Mouse (Mus musculus): ENCODE measurements around the gene Carns1. TPM values are rescaled to one million over a fixed set of nuclear protein-coding genes. Genes with fewer than 3 reads are reported as not detected.

The Carns1 gene
- total and polyA plus RNA-seq, 3 experiments, result 0.63 to 0.81 TPM; not detected in 1

GRCm38 (mm10) chr19:4218784-4219183, 43.5 kb upstream of the Carns1 start:
- Histone ChIP-seq H3K4me1 (ENCODE audit: control insufficient read depth in 1 of 2, insufficient read depth in 2 of 2, low read length in 2 of 2) (peaks cover 16 to 38% of the 10 kb centered on the region in 2 experiments), H3K36me3 (ENCODE audit: control insufficient read depth in 1 of 2, insufficient read depth in 2 of 2, low read length in 2 of 2) (peaks cover 0 to 35% of the 10 kb centered on the region in 2 experiments; a peak in 2 of 4 replicates), H3K9me3 (replicated peaks; ENCODE audit: insufficient read depth, low read length) (no peaks in the 10 kb centered on the region), H3K27me3 (ENCODE audit: control insufficient read depth in 1 of 2, insufficient read depth in 2 of 2, low read length in 2 of 2) (peaks cover 8 to 11% of the 10 kb centered on the region in 2 experiments), H3K27ac (ENCODE audit: control insufficient read depth, low read depth, low read length) (no peak overlapping the region), H3K79me2 (ENCODE audit: control insufficient read depth, insufficient read depth, low read length, poor library complexity) (peaks cover 2% of the 10 kb centered on the region; the same call in 1 of the 2 replicates), H3K4me3 (ENCODE audit: control insufficient read depth in 1 of 2, insufficient read depth in 1 of 2, low read depth in 2 of 2, low read length in 2 of 2) (no peak overlapping the region), H3K9ac (ENCODE audit: control insufficient read depth, low read depth, low read length, poor library complexity, severe bottlenecking) (no peak overlapping the region)
- TF ChIP-seq CHD1 (IDR thresholded peaks at IDR 0.05; ENCODE audit: low read depth, low read length) (no peak), MYB (IDR thresholded peaks at IDR 0.05; ENCODE audit: low read depth, low read length) (no peak), CHD2 (IDR thresholded peaks at IDR 0.05; ENCODE audit: low read length) (no peak)
- DNase-seq (ENCODE audit: low read depth, low spot score), result no peak

- TF ChIP-seq GATA1 (IDR thresholded peaks at IDR 0.05; ENCODE audit: low read depth, low read length), result no peak
- H3K4me3 ChIP-seq (ENCODE audit: control insufficient read depth in 1 of 2, insufficient read depth in 1 of 2, low read depth in 2 of 2, low read length in 2 of 2), result no peak overlapping the region
- peaks cover 0 to 37% of the 10 kb centered on the region in 2 experiments; a peak in 2 of 4 replicates for H3K36me3 ChIP-seq (ENCODE audit: control insufficient read depth in 1 of 2, insufficient read depth in 2 of 2, low read length in 2 of 2)
- H3K27me3 ChIP-seq (ENCODE audit: control insufficient read depth in 1 of 2, insufficient read depth in 2 of 2, low read length in 2 of 2), result peaks cover 10 to 16% of the 10 kb centered on the region in 2 experiments
- no peak overlapping the region for H3K9ac ChIP-seq (ENCODE audit: control insufficient read depth, low read depth, low read length, poor library complexity, severe bottlenecking)
- peaks cover 16 to 43% of the 10 kb centered on the region in 2 experiments for H3K4me1 ChIP-seq (ENCODE audit: control insufficient read depth in 1 of 2, insufficient read depth in 2 of 2, low read length in 2 of 2)
- H3K79me2 ChIP-seq (ENCODE audit: control insufficient read depth, insufficient read depth, low read length, poor library complexity), result peaks cover 2% of the 10 kb centered on the region; the same call in 1 of the 2 replicates
- DNase-seq (ENCODE audit: low read depth, low spot score), result no peak
- no peak overlapping the region for H3K27ac ChIP-seq (ENCODE audit: control insufficient read depth, low read depth, low read length)
- H3K9me3 ChIP-seq (replicated peaks; ENCODE audit: insufficient read depth, low read length), result no peaks in the 10 kb centered on the region
These were observed 43.0 kb upstream of the Carns1 start for GRCm38 (mm10) chr19:4218293-4218692.

GRCm38 (mm10) chr19:4217855-4218254, 42.6 kb upstream of the Carns1 start:
- TF ChIP-seq NELFE (IDR thresholded peaks at IDR 0.05; ENCODE audit: low read depth, low read length), result no peak
- TF ChIP-seq CHD1 (IDR thresholded peaks at IDR 0.05; ENCODE audit: low read depth, low read length), result no peak
- no peak for TF ChIP-seq CTCF (IDR thresholded peaks at IDR 0.05 in 2 of 3, conservative IDR thresholded peaks at IDR 0.05 in 1 of 3; ENCODE audit: control insufficient read depth in 1 of 3, insufficient read depth in 1 of 3, low read depth in 2 of 3, low read length in 3 of 3, poor library complexity in 1 of 3, severe bottlenecking in 1 of 3)
- no peak for TF ChIP-seq POLR2AphosphoS2 (IDR thresholded peaks at IDR 0.05; ENCODE audit: low read length)
- TF ChIP-seq MAZ (IDR thresholded peaks at IDR 0.05; ENCODE audit: low read depth, low read length), result no peak
- Histone ChIP-seq H3K9me3 (replicated peaks; ENCODE audit: insufficient read depth, low read length) (no peaks in the 10 kb centered on the region), H3K27me3 (ENCODE audit: control insufficient read depth in 1 of 2, insufficient read depth in 2 of 2, low read length in 2 of 2) (peaks cover 10 to 16% of the 10 kb centered on the region in 2 experiments), H3K4me3 (ENCODE audit: control insufficient read depth in 1 of 2, insufficient read depth in 1 of 2, low read depth in 2 of 2, low read length in 2 of 2) (no peak overlapping the region), H3K9ac (ENCODE audit: control insufficient read depth, low read depth, low read length, poor library complexity, severe bottlenecking) (no peak overlapping the region), H3K4me1 (ENCODE audit: control insufficient read depth in 1 of 2, insufficient read depth in 2 of 2, low read length in 2 of 2) (peaks cover 16 to 44% of the 10 kb centered on the region in 2 experiments), H3K79me2 (ENCODE audit: control insufficient read depth, insufficient read depth, low read length, poor library complexity) (peaks cover 2% of the 10 kb centered on the region; the same call in 1 of the 2 replicates), H3K36me3 (ENCODE audit: control insufficient read depth in 1 of 2, insufficient read depth in 2 of 2, low read length in 2 of 2) (peaks cover 0 to 39% of the 10 kb centered on the region in 2 experiments; a peak in 2 of 4 replicates), H3K27ac (ENCODE audit: control insufficient read depth, low read depth, low read length) (no peak overlapping the region)
- no peak for DNase-seq (ENCODE audit: low read depth, low spot score)

DNA sequence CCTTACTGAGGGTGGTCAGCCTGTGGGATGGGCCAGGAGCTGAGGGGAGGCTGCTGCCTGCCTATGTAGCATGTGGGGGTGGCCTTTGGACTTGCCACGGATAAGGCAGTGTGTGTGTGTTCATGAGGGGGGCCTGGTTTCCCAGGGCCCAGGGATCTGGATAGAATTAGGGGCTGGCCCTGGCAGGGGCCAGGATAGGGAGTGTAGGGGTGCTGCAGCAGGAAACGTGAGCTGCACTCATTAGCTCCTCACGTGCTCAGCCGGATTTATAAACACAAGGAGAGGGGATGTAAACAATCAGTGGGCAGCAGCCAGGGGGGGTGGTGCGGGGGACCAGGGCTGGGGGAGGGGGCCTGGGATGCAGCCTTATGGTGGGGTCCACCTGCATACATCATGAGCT, 41.9 kb upstream of the Carns1 start:
- H3K4me1 ChIP-seq (ENCODE audit: control insufficient read depth in 1 of 2, insufficient read depth in 2 of 2, low read length in 2 of 2), result peaks cover 11 to 37% of the 10 kb centered on the region in 2 experiments
- H3K4me3 ChIP-seq (ENCODE audit: control insufficient read depth in 1 of 2, insufficient read depth in 1 of 2, low read depth in 2 of 2, low read length in 2 of 2), result no peak overlapping the region
- H3K79me2 ChIP-seq (ENCODE audit: control insufficient read depth, insufficient read depth, low read length, poor library complexity), result peaks cover 2% of the 10 kb centered on the region; the same call in 1 of the 2 replicates
- peaks cover 10 to 16% of the 10 kb centered on the region in 2 experiments for H3K27me3 ChIP-seq (ENCODE audit: control insufficient read depth in 1 of 2, insufficient read depth in 2 of 2, low read length in 2 of 2)
- no peak overlapping the region for H3K27ac ChIP-seq (ENCODE audit: control insufficient read depth, low read depth, low read length)
- H3K9me3 ChIP-seq (replicated peaks; ENCODE audit: insufficient read depth, low read length), result no peaks in the 10 kb centered on the region
- no peak for DNase-seq (ENCODE audit: low read depth, low spot score)
- H3K9ac ChIP-seq (ENCODE audit: control insufficient read depth, low read depth, low read length, poor library complexity, severe bottlenecking), result no peak overlapping the region
- peaks cover 0 to 33% of the 10 kb centered on the region in 2 experiments; a peak in 2 of 4 replicates for H3K36me3 ChIP-seq (ENCODE audit: control insufficient read depth in 1 of 2, insufficient read depth in 2 of 2, low read length in 2 of 2)
- no peak for TF ChIP-seq MEF2A (IDR thresholded peaks at IDR 0.05; ENCODE audit: extremely low read depth, insufficient replicate concordance, low read depth, low read length, poor library complexity, severe bottlenecking)
- no peak for TF ChIP-seq BHLHE40 (IDR thresholded peaks at IDR 0.05; ENCODE audit: borderline replicate concordance, low read depth, low read length)
- no peak for TF ChIP-seq RAD21 (IDR thresholded peaks at IDR 0.05; ENCODE audit: low read depth, low read length)
- no peak for TF ChIP-seq ELF1 (IDR thresholded peaks at IDR 0.05; ENCODE audit: low read depth, low read length)
- no peak for TF ChIP-seq E2F4 (IDR thresholded peaks at IDR 0.05; ENCODE audit: borderline replicate concordance, low read depth, low read length)
- TF ChIP-seq JUND (IDR thresholded peaks at IDR 0.05; ENCODE audit: low read depth, low read length), result no peak
- TF ChIP-seq ZMIZ1 (IDR thresholded peaks at IDR 0.05; ENCODE audit: low read depth, low read length), result no peak
- no peak for TF ChIP-seq GABPA (IDR thresholded peaks at IDR 0.05; ENCODE audit: low read depth, low read length)
- no peak for TF ChIP-seq MXI1 (IDR thresholded peaks at IDR 0.05; ENCODE audit: low read depth, low read length)
- no peak for TF ChIP-seq POLR2A (IDR thresholded peaks at IDR 0.05; ENCODE audit: control insufficient read depth in 1 of 2, insufficient read depth in 1 of 2, low read depth in 1 of 2, low read length in 2 of 2, poor library complexity in 1 of 2)
- TF ChIP-seq USF1 (IDR thresholded peaks at IDR 0.05; ENCODE audit: low read depth, low read length), result no peak
- no peak for TF ChIP-seq EP300 (IDR thresholded peaks at IDR 0.05; ENCODE audit: low read depth in 1 of 2, low read length in 2 of 2)
- no peak for TF ChIP-seq TBP (IDR thresholded peaks at IDR 0.05; ENCODE audit: low read depth, low read length)

All from MEL (cell line).